Mouse (Mus musculus) layer of hippocampus, adult 9-11 months (tissue): ENCODE measurements at regions not wholly inside any gene's neighbourhood (a gene's known extent, or its start where the extent isn't known, plus 50 kb on each side); places are given as distances from the start of the nearest gene placed in this dataset.
A peak's percentile ranks its signal among the peaks of the same experiment; 100 is the strongest.

Experiments
- DNase-seq: peaks from one replicate; pipeline ENCODE4 v3.0.0; 2022

DNA sequence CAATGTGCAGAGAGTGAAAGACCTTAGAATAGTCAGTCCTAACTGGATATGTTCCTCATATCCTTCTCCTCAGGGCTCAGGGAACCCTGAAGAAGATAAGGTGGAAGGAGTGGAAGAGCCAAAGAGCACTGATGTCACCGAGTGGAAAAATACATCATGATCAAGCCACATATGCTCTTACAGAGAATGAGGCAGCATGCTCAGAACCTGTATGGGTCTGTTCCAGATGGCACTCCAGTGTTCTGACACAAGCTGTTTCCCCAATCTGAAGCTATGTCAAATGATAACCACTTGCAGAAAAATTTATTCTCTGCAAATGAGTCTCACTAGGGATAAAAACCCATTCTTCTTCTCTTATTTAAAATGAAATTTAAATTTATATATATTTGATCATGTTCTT is 572.6 kb upstream of the Robo2 start:
- peak; percentile 66 for DNase-seq

DNA sequence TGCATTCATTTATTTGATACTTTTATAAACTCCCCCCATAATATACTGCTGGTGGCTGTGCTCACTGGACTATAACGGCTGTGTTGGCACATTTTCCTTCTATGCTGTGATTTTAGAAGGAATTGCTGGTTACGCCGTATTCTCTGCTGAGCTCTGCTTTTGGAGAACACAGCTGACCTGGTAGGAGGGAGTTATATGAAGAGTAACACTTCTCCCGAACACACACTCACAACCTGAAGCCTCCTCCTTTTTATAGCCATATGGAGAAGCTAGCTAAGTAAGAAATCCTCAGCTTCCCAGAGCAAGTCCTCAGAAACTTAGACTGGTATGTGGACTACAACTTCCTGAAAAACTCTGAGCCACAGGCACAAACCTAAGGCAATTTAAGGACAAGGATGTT is 554.5 kb upstream of the Robo2 start:
- DNase-seq = no peak

DNA sequence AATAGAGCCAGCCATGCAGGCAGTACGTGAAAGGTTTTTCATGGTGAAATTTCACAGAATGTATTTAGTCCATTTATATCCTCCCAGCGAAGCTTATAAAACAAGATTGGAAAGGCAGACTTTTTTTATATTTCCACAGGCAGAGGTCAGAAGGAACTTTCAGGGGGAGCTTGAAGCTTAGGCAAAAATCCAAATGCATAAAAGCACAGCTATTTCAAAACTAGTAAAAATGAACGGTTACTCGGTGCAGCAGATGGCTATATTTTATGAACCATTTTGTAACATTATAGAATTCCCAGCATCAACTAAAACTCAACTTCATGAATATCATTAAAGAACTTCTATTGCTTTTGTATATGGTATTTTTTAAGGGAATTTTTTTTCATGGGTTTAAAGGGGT is 518.1 kb upstream of the Robo2 start:
- DNase-seq = no peak

DNA sequence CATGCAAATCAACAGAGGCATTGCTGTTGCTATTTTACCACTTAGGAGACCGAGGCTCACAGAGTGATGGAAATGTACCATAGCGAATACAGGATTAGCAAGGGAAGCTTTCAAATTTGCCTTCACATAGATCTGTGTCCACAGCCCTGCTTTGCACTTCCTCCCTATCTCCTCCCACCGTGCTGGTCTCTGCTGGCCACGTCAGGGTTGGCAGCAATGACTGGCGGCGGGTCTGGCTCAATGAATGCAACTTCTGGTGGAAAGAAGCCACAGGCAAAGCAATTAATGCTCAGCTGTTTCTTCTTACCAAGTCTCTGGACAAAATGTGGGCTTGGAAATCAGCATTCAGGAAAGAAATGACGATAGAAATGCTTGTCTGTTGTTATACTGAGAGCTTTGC is 489.2 kb upstream of the Robo2 start:
- peak; percentile 21 for DNase-seq

DNA sequence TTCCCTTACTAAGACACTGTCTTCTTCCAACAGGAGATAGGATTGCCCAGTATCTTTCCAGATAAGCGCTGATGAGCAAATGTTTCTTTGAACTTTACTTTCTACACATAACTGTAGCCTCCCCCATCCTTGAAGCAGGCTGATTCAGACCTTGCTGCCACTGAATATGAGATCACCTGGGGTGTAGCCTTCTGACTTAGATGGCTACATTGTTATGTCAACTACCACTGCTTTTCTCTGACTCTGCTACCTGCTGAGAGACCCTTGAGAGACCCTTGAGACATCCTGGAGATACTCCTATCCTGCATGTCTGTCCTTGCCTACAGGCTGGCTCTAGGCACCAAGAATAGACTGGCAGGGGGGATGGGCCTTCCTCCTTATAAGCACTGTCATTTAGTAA is 476.1 kb upstream of the Robo2 start:
- no peak for DNase-seq

DNA sequence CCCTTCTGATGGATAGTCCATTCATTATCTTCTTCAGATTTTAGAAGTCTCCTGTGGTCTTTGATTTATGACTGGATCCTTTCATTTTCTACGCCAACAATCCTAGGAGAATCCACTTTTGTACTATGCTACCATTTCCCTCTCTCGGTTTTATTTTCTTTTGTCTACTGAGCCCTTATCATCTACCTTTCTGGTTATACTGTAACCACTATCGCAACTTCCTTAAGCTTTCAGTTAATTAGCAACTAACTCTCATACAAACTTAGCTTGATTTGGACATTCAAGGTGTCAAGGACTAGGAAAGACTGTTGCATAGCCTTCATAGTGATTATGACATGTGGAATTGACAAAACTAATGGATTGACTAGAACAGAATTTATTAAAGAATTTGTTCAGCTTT is 467.0 kb upstream of the Robo2 start:
- DNase-seq = no peak

DNA sequence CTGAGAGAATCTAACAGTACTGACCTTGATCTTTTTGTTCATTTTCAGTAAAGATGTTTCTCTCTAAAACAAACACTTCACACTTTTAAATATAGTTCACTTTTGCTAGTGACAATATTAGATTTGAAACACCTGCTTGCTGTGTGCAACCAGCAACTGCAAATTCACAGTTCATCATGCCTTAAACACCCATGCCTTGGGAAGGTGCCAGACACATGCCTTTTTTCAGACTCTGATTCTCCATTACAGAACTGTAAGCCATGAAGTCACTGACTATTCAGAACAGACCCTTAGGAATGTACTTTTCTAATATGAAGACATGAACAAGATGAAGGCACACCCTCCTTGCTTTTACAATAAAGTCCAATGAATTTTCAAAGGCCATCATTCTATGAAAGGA is 462.1 kb upstream of the Robo2 start:
- DNase-seq = peak; percentile 34

DNA sequence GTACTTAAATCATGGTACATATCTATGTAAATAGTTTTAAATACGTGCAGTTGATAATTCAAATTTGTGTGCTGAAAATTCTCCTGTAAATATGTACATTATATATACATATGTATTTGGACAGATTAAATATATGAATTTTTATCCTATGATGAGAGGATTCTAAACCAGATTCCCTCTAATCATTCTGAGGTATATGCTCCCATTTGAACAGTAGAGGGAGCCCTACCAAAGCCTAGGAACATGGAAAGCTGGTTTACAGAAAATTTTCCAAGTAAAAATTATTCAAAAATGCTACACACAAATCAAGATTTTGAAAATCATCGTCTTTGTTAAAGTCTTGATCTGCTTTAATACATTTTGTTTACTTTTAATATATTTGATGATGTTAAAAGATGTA is 446.1 kb upstream of the Robo2 start:
- no peak for DNase-seq

DNA sequence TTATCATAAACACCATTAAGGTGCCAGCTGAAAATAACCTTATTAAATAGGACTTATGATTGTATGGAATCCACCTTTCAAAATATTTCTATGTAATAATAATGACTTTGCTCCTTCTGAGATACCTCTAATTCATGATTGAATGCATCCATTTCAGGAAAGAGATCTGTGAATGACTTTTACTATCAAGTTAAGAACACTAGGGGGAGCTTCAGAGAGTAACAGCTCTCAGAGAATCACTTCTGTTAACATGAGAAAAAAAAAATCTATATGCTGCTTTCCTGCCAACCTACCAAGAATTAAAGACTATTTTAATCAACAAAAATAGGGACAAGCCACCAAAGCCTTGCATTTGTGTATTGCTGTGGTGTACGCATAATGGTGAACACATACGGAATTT is 428.4 kb upstream of the Robo2 start:
- DNase-seq = no peak

DNA sequence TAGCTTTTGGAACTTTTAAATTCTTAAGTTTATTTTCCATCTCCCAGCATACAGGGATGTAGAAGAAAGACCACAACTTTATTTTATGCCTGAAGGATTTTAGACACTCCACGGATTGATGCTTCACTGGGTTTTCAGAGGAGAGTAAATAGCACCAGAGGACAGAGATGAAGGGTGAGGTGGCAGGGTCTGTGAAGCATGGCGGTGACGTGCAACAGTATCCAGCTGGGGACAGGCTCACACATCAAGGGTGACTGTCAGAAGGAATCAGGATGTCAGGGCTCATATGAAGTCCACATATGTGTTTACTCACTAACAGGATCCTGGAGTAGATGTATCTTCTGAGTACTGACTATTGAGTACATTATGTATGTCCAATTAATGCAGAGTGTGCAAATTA is 402.8 kb upstream of the Robo2 start:
- no peak for DNase-seq

DNA sequence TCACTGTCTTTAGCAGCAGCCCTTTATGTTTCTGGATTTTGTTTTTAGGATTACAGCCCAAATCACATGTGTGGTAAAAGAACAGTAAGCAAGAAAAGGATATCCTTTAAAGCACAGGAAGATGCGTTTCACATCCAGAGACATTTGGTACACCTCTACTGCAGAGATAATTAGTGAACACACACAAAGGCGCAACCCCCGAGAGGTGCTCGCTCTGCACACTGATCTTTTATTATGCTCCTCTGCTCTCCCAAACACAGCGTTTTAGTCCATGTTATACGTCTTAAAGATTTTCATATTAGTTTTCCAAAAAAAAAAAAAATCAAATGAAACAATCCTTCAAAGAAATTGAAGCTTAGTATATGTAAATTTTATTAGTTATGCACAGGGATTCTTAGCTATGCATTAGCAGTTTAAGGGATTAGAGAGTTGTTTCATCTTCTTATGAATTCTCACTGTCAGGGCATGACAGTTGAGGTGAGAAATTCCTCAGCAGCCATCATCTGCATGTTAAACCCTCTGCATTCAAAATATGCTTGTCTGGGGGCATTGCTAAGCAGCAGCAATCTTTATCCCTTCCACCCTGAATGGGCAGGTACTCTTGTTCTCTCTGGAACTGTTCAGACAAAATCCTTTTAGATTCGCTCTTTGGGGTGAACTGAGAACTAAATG is 397.7 kb upstream of the Robo2 start:
- DNase-seq = no peak

DNA sequence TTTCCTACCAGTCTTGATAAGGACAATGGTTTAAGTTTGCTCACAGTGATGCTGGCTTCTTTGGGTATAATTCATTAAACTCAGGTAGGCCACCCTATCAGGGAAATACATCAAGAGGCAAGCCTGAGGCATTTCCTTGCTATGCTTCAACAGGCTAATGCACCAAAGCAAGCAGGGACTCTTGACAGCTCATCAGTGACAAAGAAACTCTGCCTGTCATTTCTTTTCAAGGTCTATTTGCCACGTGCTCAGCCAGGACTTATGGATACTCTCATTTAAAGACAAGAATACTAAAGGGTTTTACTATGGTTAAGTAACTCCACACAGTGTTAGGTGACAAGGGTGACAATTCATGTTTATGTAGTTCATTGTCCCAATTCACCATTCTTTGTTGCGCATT is 395.1 kb upstream of the Robo2 start:
- no peak for DNase-seq

DNA sequence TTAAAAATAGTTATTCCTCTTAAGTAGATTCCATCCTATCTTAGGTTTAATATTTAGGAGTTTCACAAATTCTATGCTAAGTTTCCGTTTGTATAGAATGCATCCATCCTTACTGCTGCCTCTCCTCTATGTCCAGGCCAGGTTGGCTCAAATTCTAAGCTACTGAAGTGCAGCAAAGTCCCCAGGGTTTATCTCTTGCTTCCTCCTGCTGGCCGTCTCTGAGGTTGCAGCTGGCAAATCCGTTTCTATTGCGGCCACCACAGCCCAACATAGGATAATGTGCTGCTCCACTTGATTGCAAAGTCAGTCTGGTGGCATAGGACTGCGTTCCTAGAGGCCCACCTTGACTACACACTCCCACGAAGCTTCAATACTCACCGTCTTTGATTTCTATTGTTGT is 389.7 kb upstream of the Robo2 start:
- peak; percentile 8 for DNase-seq

DNA sequence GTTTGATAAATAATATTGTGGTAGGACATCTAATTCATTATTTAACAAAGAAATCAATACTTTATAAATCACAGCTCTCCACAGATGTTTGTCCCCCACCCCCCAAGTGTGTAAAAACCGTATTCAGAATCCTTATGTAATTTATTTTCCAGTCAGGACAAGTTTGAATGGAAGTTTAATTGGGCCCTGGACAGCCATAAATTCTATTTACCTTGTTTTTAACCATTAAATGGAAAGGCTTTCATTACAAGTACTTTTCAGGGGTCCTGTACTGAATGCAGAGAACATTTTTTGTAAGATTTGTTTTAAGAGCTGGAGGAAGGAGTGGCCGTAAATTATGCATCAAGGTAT is 384.7 kb upstream of the Robo2 start:
- no peak for DNase-seq

DNA sequence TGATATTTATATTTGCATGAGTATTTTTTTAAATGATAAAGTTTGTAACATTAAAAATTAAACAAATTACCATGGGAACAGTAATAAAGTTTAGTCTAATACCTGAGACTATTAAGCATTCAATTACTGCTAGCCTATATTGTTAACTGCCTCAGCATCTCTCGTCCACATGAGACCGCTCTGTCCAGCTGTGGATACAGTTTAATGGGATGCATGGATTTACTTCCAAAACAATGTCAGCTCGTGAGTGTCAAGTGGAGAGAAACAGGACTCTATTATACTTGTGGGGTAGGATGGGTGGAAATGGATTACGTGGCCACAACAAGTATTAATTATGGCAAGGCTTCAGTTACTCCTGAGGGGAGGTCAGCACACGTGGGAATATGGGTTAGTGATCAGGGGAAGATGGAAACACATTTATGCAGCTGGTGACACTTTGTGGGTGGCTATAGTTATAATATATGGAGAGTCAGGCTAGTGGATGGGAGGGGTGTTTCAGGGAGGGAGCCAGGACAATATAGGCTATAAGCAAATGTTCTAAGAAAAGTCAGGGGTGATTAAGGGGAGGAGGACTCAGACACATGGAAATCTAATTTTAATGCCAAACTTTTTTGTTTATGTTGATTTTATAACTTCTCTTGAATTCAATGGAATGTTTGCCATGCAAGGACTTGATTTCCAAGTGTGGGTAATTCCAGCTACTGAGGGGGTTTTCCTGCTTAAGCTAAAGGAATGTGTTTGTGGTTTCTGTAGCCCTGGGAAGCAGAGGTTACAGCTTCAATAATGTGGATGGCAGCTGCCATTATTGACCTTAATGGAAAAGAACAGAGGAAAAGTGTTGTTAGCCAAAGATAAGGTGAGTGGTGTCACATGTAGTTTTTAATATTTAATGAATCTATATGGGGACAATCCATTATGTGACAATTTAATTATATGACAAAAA is 384.0 kb upstream of the Robo2 start:
- no peak for DNase-seq

DNA sequence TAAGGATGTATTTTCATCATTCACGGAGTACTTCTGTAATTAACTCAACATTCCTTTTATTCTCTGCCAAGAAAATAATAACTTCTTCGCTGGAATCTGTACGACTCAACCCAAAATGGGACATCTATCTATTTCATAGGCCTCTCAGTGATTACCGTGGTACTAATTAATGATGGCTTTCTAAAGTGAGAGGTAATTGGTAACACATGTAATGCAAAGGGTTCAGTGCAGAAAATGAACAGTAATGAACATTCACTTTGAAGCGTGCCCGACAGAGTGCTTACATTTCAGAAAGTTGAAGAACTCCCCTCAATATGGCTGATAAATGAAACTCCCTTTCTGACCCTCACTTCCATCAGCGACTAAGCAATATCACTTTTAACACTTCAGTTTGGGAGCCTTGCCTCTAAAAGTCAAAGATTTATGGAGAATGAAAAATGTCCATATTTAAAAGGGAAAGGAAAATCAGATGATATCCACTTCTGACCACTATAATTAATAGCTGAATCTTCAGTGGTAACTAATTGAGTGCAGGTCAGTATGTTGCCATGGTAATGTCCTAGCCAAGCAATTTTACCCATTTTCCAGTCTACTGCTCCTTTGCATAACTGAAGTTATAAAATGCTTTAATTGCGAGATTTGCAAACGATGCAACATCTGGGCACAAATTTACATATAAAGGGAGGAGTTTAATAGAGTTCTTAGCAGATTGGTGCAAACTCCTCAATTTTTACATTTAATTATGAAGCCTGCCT is 373.9 kb upstream of the Robo2 start:
- no peak for DNase-seq

DNA sequence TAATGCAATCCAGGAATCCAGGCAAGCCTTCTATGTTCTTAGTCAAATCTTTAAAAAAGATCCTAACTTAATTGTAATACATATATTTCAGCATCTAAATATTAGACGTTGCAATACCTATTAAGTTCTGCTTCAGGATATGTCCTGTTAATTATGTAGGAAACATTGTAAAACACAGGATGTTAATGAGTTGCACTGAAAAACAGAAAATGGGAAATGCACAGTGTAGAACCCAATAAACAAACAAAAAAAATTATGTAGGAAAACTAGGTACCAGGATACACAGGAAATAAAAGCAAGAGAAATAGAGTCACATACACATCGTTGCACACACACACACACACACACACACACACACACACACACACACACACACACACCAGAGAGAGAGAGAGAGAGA is 368.8 kb upstream of the Robo2 start:
- no peak for DNase-seq

DNA sequence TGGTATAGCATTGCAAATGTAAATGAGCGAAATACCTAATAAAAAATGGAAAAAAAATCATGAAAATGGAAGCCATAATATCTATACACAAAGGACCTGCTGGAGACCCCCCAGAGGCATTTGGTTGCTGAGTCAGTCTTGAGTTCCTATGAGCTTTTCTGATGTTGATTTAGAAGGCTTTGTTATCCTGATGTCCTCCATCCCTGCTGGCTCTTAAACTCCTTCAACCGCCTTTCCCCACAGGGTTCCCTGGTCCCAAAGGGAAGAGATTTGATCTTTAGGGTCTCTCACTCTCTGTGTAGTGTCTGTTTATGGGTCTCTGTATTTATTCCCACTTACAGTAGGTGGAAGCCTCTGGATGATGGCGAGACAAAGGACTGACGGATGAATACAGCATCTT is 356.6 kb upstream of the Robo2 start:
- no peak for DNase-seq

DNA sequence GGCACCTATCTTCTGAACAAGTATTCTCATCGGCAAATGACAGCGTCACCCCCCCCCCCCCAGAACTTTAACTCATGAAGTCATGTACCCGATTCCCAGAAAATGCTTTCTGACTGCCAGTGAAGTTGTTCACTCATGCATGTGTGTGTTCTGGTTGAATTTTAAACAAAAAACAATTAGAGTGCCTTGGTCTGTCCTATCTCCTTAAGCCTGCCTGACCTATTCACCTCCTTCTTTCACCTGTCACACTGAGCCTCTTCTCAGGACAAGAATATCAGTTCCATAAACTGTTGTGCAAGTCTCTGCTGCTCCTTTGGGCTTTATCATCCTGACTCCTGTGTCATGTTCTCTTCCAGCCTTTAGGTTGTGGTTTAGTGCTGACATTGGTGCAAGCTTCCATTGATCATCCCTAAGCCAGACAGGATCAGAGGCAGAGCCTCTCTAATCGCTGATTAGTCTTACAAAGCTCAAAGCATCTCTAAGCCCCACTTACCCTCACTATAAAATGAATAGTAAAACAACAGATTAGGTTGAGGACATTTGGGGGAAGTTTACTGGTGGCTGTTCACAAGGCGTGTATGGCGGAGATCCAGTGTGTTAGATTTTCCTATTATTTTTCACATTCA is 345.2 kb upstream of the Robo2 start:
- no peak for DNase-seq

DNA sequence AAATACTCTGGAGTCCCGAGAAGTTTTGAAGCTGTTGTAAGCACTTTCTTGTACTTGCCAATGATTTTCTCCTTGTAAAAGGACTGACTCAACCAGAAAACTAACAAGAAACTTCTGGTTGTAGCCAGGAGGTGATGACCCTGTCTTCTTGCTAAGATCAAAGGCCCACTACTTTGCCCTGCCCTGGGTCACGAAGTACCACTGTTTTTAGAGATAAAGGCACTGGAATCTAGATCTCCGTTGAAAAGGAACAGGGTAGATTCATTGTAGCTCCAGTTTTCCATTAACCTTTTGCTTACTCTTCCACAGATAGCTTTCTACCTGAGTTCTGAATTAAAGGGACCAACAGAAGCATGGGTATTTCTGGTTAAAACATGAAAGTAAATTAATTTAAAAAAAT is 339.3 kb upstream of the Robo2 start:
- DNase-seq = no peak

DNA sequence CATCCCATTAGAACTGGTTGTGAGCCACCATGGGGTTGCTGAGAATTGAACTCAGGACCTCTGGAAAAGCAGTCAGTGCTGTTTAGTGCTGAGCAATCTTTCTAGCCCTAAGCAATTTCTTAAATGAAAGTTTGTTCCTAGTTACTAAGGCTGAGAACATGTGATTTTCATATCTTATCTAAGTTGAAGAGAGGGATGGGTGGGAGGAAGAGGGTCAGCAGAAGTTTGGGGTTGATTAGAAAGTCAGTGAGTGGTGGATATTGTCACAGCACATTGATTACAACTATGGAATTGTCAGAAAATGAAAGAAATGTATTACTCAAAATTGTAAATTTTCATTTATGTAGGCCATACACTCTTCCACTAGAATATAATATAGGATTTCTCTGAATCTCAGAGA is 337.4 kb upstream of the Robo2 start:
- no peak for DNase-seq

DNA sequence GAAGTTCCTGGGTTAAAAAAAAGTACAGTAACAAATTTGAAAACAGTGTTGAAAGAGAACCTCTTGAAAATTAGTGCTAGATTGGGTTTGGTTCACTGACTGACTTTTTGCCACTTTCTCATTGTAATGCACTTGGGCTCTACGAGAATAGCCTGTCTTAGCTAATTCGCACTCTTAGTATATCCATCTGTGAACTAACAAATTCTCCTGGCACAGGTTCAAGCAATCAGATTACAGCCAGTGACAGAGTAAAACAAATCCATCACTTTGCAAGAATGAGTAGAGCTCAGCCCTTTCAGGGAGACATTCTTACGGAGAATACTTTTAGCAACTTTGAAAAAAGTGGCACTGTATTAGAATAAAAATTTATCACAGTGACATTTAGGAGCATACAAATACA is 331.9 kb upstream of the Robo2 start:
- no peak for DNase-seq
